ENCODE assay signal across 13 mouse cellular contexts in the genomic region with DNA sequence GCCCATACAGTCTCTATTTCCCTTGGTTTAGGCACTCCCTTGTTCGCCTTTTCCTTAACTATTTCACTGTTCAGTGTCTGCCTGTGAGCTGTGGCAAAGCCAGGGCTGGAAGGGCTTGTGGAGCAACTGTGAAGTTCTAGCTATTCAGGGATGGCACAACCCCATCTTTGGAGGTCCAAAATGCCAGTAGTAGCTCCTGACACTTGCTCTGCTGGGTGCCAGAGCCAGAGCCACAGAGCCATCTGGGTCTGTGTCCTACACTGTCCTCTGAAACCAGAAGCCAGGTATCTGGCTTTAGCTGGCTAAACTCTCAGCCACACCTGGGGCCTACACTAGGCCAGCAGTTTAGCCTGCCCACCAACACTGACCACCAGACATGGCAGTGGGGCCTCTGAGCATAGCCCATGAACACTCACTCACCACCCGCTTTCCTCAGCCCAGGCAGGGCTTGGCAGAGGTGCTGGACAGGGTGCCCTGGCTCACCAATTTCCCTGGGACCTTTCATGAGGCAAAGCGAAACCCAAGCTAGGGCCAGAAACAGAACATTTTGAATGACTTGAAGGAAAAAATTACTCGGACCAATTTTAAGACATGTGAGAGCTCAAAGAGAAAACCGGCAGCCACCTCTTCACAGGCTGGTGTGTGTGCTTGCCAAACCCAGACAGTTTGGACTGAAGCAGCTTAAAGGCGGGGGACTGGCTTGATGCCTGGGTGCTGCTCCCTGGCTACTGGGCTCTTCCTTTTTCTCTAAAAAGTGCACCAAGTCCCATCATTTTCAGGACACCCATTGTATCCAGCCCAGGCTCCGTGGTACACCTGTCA.
DNase-seq lines count a peak whose midpoint lies in the region; ATAC-seq and TF ChIP-seq lines count a peak whose summit lies in the region.
"Had no signal": no experiment of that assay in that cellular context is flagged by ENCODE, and none has a peak within 500 bp of the region (broad histone marks: within the 10 kb centered on the region; RNA-seq: fewer than 3 reads in every experiment).

No protein-coding gene starts in this region.

- no peak for TF ChIP-seq CTCF in hindbrain, postnatal 0 days (IDR thresholded peaks at IDR 0.05; ENCODE audit: low read depth)

- no peaks in the 10 kb centered on the region for H3K4me1 ChIP-seq in hindbrain, postnatal 0 days (ENCODE audit: insufficient read depth, low read length)
- no peaks in the 10 kb centered on the region for H3K4me1 ChIP-seq in hindbrain, embryonic 13.5 days (replicated peaks)
- H3K4me1 ChIP-seq in kidney, embryonic 15.5 days = no peaks in the 10 kb centered on the region
- H3K4me1 ChIP-seq: limb, embryonic 12.5 days had no signal

- no peak for ATAC-seq in hindbrain, postnatal 0 days
- ATAC-seq in hindbrain, embryonic 13.5 days (ENCODE audit: low FRiP score) = no peak
- no peak for ATAC-seq in kidney, embryonic 15.5 days (replicated peaks; ENCODE audit: low FRiP score)
- no peak for ATAC-seq in CD4-positive, CD25-positive, alpha-beta regulatory T cell, adult 4 months
- ATAC-seq in megakaryocyte, adult 5-6 weeks (ENCODE audit: poor library complexity, severe bottlenecking) = no peak
- ATAC-seq: intestine, postnatal 0 days had no signal

- H3K27me3 ChIP-seq in hindbrain, postnatal 0 days (ENCODE audit: insufficient read depth, low read length) = no peaks in the 10 kb centered on the region
- H3K27me3 ChIP-seq in hindbrain, embryonic 13.5 days = no peaks in the 10 kb centered on the region; the same call in 1 of the 2 replicates
- H3K27me3 ChIP-seq in kidney, embryonic 15.5 days = 0 out of 2 replicates have a peak, but pooled peaks cover 9% of the 10 kb centered on the region

- H3K9me3 ChIP-seq in hindbrain, postnatal 0 days (ENCODE audit: low read length) = no peaks in the 10 kb centered on the region
- H3K9me3 ChIP-seq in hindbrain, embryonic 13.5 days = no peaks in the 10 kb centered on the region
- no peaks in the 10 kb centered on the region for H3K9me3 ChIP-seq in kidney, embryonic 15.5 days (replicated peaks)
- H3K9me3 ChIP-seq: embryonic facial prominence, embryonic 13.5 days; limb, embryonic 12.5 days; lung, embryonic 15.5 days had no signal

- H3K9ac ChIP-seq in hindbrain, postnatal 0 days (replicated peaks; ENCODE audit: low read length) = no peak overlapping the region
- H3K9ac ChIP-seq in hindbrain, embryonic 13.5 days = no peak overlapping the region
- no peak overlapping the region for H3K9ac ChIP-seq in kidney, embryonic 15.5 days
- H3K9ac ChIP-seq: embryonic facial prominence, embryonic 13.5 days; limb, embryonic 12.5 days; lung, embryonic 15.5 days had no signal

- H3K4me2 ChIP-seq in hindbrain, postnatal 0 days (ENCODE audit: low read depth, low read length) = no peak overlapping the region
- no peak overlapping the region for H3K4me2 ChIP-seq in hindbrain, embryonic 13.5 days
- H3K4me2 ChIP-seq in kidney, embryonic 15.5 days = no peak overlapping the region
- H3K4me2 ChIP-seq: embryonic facial prominence, embryonic 13.5 days; limb, embryonic 12.5 days; lung, embryonic 15.5 days had no signal

- peak; percentile 30 for DNase-seq in hindbrain, postnatal 0 days (ENCODE audit: low spot score)
- DNase-seq in cerebellum, adult 8-10 months = peak; percentile 12
- DNase-seq in gastrocnemius, postnatal 10 days = peak; percentile 22
- peak; percentile 67 to 73 for DNase-seq in right cerebral cortex, postnatal 10 days (ENCODE audit: low spot score in 2 of 2)
- DNase-seq: midbrain, embryonic 14.5 days had no signal

- no peak overlapping the region for H3K27ac ChIP-seq in hindbrain, postnatal 0 days
- H3K27ac ChIP-seq in hindbrain, embryonic 13.5 days = no peak overlapping the region
- no peak overlapping the region for H3K27ac ChIP-seq in kidney, embryonic 15.5 days
- H3K27ac ChIP-seq: embryonic facial prominence, embryonic 13.5 days; limb, embryonic 12.5 days; lung, embryonic 15.5 days had no signal

- H3K36me3 ChIP-seq in hindbrain, postnatal 0 days (ENCODE audit: insufficient read depth, low read length) = no peaks in the 10 kb centered on the region
- H3K36me3 ChIP-seq in hindbrain, embryonic 13.5 days = no peaks in the 10 kb centered on the region
- no peaks in the 10 kb centered on the region for H3K36me3 ChIP-seq in kidney, embryonic 15.5 days
- H3K36me3 ChIP-seq: embryonic facial prominence, embryonic 13.5 days; limb, embryonic 12.5 days; lung, embryonic 15.5 days had no signal

- no peak overlapping the region for H3K4me3 ChIP-seq in hindbrain, postnatal 0 days (ENCODE audit: low read length)
- H3K4me3 ChIP-seq in hindbrain, embryonic 13.5 days = no peak overlapping the region
- H3K4me3 ChIP-seq in kidney, embryonic 15.5 days (replicated peaks) = no peak overlapping the region
- H3K4me3 ChIP-seq: embryonic facial prominence, embryonic 13.5 days; limb, embryonic 12.5 days; lung, embryonic 15.5 days had no signal

- WGBS in hindbrain, postnatal 0 days = 65% methylated on average over 7 of the region's 7 CpGs
- WGBS in hindbrain, embryonic 13.5 days = 90% methylated on average over 7 of the region's 7 CpGs
- 85% methylated on average over 7 of the region's 7 CpGs for WGBS in kidney, embryonic 15.5 days

Comparison
In these comparisons a context has a peak if more than half of its experiments do, and no peak if none do; other contexts are left out.
1. DNase-seq: peak in every context shown above with its lines; median percentile 70 in right cerebral cortex, postnatal 10 days; 30 in hindbrain, postnatal 0 days; 22 in gastrocnemius, postnatal 10 days; 12 in cerebellum, adult 8-10 months.